Mouse (Mus musculus): Measurements from ENCODE around the gene Ctbp1. TPM values are rescaled to one million over a fixed set of nuclear protein-coding genes. Genes with fewer than 3 reads are reported as not detected.

Ctbp1 gene
- polyA plus RNA-seq (2015; fragmentation: Nextera tagmentation; extraction: Ambion mirVana) = 441 and 480 TPM in 2 replicates

DNA sequence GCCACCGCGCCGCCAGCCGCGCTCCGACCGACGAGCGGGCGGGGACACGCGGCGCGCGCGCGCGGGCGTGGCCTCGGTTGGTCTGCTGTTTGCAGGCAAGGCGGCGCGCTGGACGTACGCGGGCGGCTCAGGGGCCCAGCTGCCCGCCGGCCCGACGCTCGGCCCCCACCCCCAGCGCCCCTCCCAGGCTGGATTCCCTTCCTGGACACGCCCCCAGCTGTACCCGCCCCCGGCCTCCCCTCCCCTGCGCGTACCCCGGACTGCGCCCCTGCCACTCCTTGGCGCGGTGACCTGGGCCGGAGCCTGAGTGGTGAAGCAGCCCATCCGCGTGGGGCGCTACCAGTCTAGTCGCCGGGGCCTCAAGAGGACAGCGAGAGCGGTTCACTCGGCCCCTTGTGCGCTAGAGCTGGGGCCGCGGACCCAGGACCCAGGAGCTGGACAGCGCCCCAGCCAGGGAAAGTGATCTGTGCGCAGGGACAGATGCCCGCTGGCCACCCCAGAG is at the start of gene Ctbp1:
Ctbp1 (minus strand) TSS at position 42 of the 502 bp plus-strand sequence.
- H3K27ac ChIP-seq (ENCODE audit: low read length) = peak within 1 kb of the TSS; percentile 99
- WGBS = under 1% methylated on average over 48 of the region's 57 CpGs
- ATAC-seq = peak; percentile 90
- H3K9me3 ChIP-seq (replicated peaks; ENCODE audit: control insufficient read depth, low read length, poor library complexity, severe bottlenecking) = no peaks in the 10 kb centered on the region
- H3K9ac ChIP-seq (ENCODE audit: low read depth, low read length) = peak within 1 kb of the TSS; percentile 92
- no peaks in the 10 kb centered on the region for H3K27me3 ChIP-seq (ENCODE audit: control insufficient read depth, insufficient read depth, low read depth, low read length)
- H3K4me2 ChIP-seq (ENCODE audit: low read length) = peak within 1 kb of the TSS; percentile 91
- H3K4me1 ChIP-seq (ENCODE audit: control insufficient read depth, insufficient read depth, low read length) = peaks cover 38% of the 10 kb centered on the region
- H3K4me3 ChIP-seq (ENCODE audit: low read depth, low read length) = peak within 1 kb of the TSS; percentile 79
- H3K36me3 ChIP-seq (ENCODE audit: control insufficient read depth, insufficient read depth, low read length) = no peaks in the 10 kb centered on the region

DNA sequence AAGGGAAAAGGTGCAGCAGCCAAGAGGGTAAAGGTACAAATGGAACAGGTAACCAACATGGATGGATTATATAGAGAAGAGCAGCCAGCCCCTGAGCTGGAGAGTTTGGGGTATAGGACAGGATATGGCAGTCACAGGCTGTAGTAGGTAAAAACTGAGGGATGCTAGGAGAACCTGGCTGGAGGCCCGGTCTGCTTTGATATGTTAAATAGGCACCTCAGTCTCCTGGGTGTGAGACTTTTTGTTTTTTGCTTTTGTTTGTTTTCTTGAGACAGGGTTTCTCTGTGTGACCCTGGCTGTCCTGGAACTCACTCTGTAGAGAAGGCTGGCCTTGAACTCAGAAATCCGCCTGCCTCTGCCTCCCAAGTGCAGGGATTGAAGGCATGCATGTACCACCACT is 49.7 kb upstream of the Ctbp1 start:
- Histone ChIP-seq H3K27me3 (ENCODE audit: control insufficient read depth, insufficient read depth, low read depth, low read length) (no peaks in the 10 kb centered on the region), H3K9me3 (replicated peaks; ENCODE audit: control insufficient read depth, low read length, poor library complexity, severe bottlenecking) (peaks cover 3% of the 10 kb centered on the region; the same call in 1 of the 2 replicates), H3K4me3 (ENCODE audit: low read depth, low read length) (no peak overlapping the region), H3K9ac (ENCODE audit: low read depth, low read length) (no peak overlapping the region), H3K36me3 (ENCODE audit: control insufficient read depth, insufficient read depth, low read length) (no peaks in the 10 kb centered on the region), H3K4me2 (ENCODE audit: low read length) (no peak overlapping the region), H3K27ac (ENCODE audit: low read length) (no peak overlapping the region), H3K4me1 (ENCODE audit: control insufficient read depth, insufficient read depth, low read length) (no peaks in the 10 kb centered on the region)
- no peak for ATAC-seq
- 57% methylated on average over 2 of the region's 2 CpGs for WGBS

DNA sequence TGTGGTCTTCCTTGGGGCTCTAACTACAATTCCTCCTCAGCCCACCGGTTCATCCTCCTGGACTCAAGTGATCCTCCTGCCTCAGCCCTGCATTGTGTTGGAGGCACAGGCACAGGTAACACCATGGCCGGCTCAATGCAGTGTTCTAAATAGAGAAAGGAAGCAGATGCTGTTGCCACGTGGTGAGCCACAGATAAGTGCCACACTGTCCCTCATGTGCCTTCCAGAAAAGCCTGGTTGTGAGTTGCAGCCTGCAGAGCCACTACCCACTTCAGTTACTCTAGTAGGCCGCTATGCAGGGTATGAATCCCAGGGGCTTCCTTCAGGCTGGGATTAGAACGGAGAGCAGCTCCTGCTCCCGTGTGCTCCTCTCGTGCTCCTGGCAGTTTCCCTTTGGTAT is 37.4 kb upstream of the Ctbp1 start:
- ATAC-seq = no peak
- Histone ChIP-seq H3K4me2 (ENCODE audit: low read length) (no peak overlapping the region), H3K9ac (ENCODE audit: low read depth, low read length) (no peak overlapping the region), H3K27ac (ENCODE audit: low read length) (no peak overlapping the region), H3K27me3 (ENCODE audit: control insufficient read depth, insufficient read depth, low read depth, low read length) (no peaks in the 10 kb centered on the region), H3K36me3 (ENCODE audit: control insufficient read depth, insufficient read depth, low read length) (no peaks in the 10 kb centered on the region), H3K4me3 (ENCODE audit: low read depth, low read length) (no peak overlapping the region), H3K9me3 (replicated peaks; ENCODE audit: control insufficient read depth, low read length, poor library complexity, severe bottlenecking) (no peaks in the 10 kb centered on the region), H3K4me1 (ENCODE audit: control insufficient read depth, insufficient read depth, low read length) (no peaks in the 10 kb centered on the region)
- 76% methylated on average over 7 of the region's 7 CpGs for WGBS

DNA sequence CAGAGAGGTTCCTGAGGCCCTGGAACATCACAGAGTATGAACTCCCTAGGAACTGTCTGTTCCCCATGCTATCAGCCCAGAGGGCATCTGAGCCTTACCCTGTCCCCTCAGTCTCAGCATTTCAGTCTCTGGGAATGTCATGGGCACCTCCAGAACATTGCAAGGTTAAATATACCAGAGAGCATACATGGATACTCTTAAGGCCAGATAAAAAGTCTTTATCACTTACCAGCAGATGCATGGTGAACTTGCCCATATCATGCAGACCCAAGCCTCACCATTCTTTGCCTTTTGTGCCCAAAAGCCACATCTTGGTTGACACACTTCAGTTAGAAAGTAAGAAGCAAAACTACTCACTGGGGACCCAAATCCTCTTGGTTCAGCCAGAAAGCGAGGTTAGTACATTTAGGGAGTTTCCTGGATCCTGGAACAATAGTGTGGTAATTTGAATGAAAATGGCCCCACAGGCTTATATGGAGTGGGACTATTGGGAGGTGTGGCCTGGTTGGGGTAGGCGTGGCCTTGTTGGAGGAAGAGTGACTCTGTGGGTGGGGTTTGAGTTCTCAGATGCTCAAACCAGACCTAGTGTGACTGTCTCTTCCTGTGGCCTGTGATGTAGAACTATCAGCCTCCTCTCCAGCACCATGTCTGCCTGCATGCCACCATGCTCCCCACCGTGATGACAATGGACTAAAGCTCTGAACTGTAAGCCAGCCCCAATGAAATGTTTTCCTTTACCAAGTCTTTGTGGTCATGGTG is 36.1 kb upstream of the Ctbp1 start:
- no peak overlapping the region for H3K9ac ChIP-seq (ENCODE audit: low read depth, low read length)
- ATAC-seq = no peak
- WGBS = 63% methylated on average over 3 of the region's 3 CpGs

DNA sequence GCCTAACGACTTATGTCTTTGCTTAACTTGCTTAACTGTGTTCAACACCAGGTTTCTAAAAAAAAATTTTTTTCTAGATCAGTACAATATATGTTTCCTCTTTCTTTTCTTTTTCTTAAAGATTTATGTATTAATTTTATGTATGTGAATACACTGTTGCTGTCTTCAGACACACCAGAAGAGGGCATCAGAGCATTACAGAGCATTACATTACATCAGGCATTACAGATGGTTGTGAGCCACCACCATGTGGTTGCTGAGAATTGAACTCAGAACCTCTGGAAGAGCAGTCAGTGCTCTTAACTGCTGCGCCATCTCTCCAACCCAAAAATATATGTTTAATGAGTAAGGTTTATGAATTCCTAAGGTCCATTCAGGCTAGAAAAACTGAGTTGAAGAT is 27.0 kb upstream of the Ctbp1 start:
- H3K9ac ChIP-seq (ENCODE audit: low read depth, low read length) = no peak overlapping the region
- H3K4me3 ChIP-seq (ENCODE audit: low read depth, low read length) = no peak overlapping the region
- H3K27ac ChIP-seq (ENCODE audit: low read length) = no peak overlapping the region
- H3K36me3 ChIP-seq (ENCODE audit: control insufficient read depth, insufficient read depth, low read length) = no peaks in the 10 kb centered on the region
- 86% methylated on average over 2 of the region's 2 CpGs for WGBS
- H3K4me2 ChIP-seq (ENCODE audit: low read length) = no peak overlapping the region
- no peak for ATAC-seq
- no peaks in the 10 kb centered on the region for H3K4me1 ChIP-seq (ENCODE audit: control insufficient read depth, insufficient read depth, low read length)
- H3K9me3 ChIP-seq (replicated peaks; ENCODE audit: control insufficient read depth, low read length, poor library complexity, severe bottlenecking) = no peaks in the 10 kb centered on the region
- no peaks in the 10 kb centered on the region for H3K27me3 ChIP-seq (ENCODE audit: control insufficient read depth, insufficient read depth, low read depth, low read length)

More for the DNA sequence above, 36.1 kb upstream of the Ctbp1 start:
- H3K27me3 ChIP-seq (ENCODE audit: control insufficient read depth, insufficient read depth, low read depth, low read length) = no peaks in the 10 kb centered on the region
- H3K36me3 ChIP-seq (ENCODE audit: control insufficient read depth, insufficient read depth, low read length) = no peaks in the 10 kb centered on the region
- no peaks in the 10 kb centered on the region for H3K9me3 ChIP-seq (replicated peaks; ENCODE audit: control insufficient read depth, low read length, poor library complexity, severe bottlenecking)
- no peaks in the 10 kb centered on the region for H3K4me1 ChIP-seq (ENCODE audit: control insufficient read depth, insufficient read depth, low read length)
- no peak overlapping the region for H3K4me2 ChIP-seq (ENCODE audit: low read length)
- H3K27ac ChIP-seq (ENCODE audit: low read length) = no peak overlapping the region
- no peak overlapping the region for H3K4me3 ChIP-seq (ENCODE audit: low read depth, low read length)

DNA sequence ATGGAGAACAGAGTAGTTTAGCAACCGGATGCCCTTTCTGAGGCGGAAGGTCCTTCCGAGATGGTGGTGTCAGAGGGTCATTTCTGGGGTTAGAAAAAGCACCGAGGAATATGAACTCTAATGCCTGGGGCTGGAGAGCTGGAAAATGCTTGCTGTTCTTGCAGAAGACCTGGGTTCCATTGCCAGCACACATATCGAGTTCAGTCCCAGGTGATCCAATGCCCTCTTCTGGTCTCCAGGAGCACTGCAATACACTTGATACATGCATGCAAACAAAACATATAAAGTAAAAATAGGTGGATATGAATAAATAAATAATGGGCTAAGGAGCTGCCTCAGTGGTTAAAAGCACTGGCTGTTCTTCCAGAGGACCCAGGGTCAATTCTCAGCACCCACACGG is 22.4 kb upstream of the Ctbp1 start:
- Histone ChIP-seq H3K4me1 (ENCODE audit: control insufficient read depth, insufficient read depth, low read length) (peaks cover 3% of the 10 kb centered on the region; the same call in 1 of the 2 replicates), H3K36me3 (ENCODE audit: control insufficient read depth, insufficient read depth, low read length) (no peaks in the 10 kb centered on the region), H3K27ac (ENCODE audit: low read length) (no peak overlapping the region), H3K27me3 (ENCODE audit: control insufficient read depth, insufficient read depth, low read depth, low read length) (no peaks in the 10 kb centered on the region), H3K4me2 (ENCODE audit: low read length) (no peak overlapping the region), H3K4me3 (ENCODE audit: low read depth, low read length) (no peak overlapping the region), H3K9ac (ENCODE audit: low read depth, low read length) (no peak overlapping the region), H3K9me3 (replicated peaks; ENCODE audit: control insufficient read depth, low read length, poor library complexity, severe bottlenecking) (no peaks in the 10 kb centered on the region)
- no peak for ATAC-seq
- 72% methylated on average over 6 of the region's 6 CpGs for WGBS

DNA sequence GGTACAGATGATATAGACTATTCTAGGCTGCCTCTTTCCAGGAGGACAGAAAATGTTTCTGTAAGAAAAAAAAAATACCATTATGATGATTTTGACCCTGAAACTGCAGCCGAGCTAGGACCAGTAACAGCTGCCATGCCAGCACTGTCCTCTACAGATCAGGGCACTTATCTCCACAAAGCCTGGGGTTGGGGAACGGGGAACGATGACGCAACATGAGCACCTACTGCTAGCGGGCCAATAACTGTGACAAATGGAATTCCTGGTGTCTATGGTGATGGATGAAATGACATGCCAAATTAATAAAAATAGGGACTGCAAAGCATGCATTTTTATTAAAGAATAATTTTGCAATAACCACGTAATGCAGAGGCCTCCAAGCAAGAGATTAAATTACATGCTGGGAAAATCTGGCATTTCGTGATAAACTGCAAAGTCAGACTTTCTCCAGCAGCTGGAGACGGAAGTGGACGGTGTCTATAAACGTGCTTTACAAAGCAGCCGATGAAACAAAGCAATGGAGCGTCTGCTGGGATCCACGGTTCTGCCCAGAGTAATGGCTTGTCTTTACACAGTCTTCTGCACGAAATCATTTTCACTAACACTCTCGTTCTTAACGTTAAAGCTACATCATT is 19.1 kb upstream of the Ctbp1 start:
- 44% methylated on average over 16 of the region's 16 CpGs for WGBS

DNA sequence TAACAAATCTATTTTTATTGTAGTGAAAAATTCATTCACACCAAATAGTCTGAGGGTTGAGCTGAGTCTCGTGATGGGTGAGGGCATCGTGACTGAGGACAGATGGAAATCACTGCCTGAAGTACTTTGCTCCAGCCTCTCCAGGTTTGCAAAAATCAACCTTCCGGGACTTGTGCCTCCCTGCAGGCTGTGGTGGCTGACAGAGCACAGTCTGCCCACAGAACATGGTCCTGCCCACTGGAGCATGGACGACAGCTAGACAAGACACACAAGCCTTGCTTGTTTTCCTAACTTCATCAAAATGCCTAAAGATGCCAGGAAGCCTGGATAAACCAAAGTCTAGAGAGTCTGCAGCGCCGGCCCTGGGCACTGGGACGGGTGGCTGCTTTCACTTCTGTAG is 9.2 kb upstream of the Ctbp1 start:
- ATAC-seq = no peak
- H3K36me3 ChIP-seq (ENCODE audit: control insufficient read depth, insufficient read depth, low read length) = no peaks in the 10 kb centered on the region
- no peak overlapping the region for H3K9ac ChIP-seq (ENCODE audit: low read depth, low read length)
- H3K9me3 ChIP-seq (replicated peaks; ENCODE audit: control insufficient read depth, low read length, poor library complexity, severe bottlenecking) = no peaks in the 10 kb centered on the region
- no peak overlapping the region for H3K27ac ChIP-seq (ENCODE audit: low read length)
- no peaks in the 10 kb centered on the region for H3K27me3 ChIP-seq (ENCODE audit: control insufficient read depth, insufficient read depth, low read depth, low read length)
- H3K4me2 ChIP-seq (ENCODE audit: low read length) = no peak overlapping the region
- H3K4me3 ChIP-seq (ENCODE audit: low read depth, low read length) = no peak overlapping the region
- 67% methylated on average over 7 of the region's 7 CpGs for WGBS
- H3K4me1 ChIP-seq (ENCODE audit: control insufficient read depth, insufficient read depth, low read length) = no peaks in the 10 kb centered on the region

More for the DNA sequence above, 19.1 kb upstream of the Ctbp1 start:
- no peak overlapping the region for H3K9ac ChIP-seq (ENCODE audit: low read depth, low read length)
- peak overlapping the region; percentile 20; the same call in 1 of the 2 replicates for H3K27ac ChIP-seq (ENCODE audit: low read length)
- H3K4me3 ChIP-seq (ENCODE audit: low read depth, low read length) = no peak overlapping the region
- peaks cover 3% of the 10 kb centered on the region; the same call in 1 of the 2 replicates for H3K4me1 ChIP-seq (ENCODE audit: control insufficient read depth, insufficient read depth, low read length)
- ATAC-seq = 0 out of 2 replicates have a peak, but pooled peaks have one; percentile 36
- 0 out of 2 replicates have a peak overlapping the region, but pooled peaks have one; percentile 10 for H3K4me2 ChIP-seq (ENCODE audit: low read length)
- no peaks in the 10 kb centered on the region for H3K27me3 ChIP-seq (ENCODE audit: control insufficient read depth, insufficient read depth, low read depth, low read length)
- no peaks in the 10 kb centered on the region for H3K9me3 ChIP-seq (replicated peaks; ENCODE audit: control insufficient read depth, low read length, poor library complexity, severe bottlenecking)
- H3K36me3 ChIP-seq (ENCODE audit: control insufficient read depth, insufficient read depth, low read length) = no peaks in the 10 kb centered on the region

DNA sequence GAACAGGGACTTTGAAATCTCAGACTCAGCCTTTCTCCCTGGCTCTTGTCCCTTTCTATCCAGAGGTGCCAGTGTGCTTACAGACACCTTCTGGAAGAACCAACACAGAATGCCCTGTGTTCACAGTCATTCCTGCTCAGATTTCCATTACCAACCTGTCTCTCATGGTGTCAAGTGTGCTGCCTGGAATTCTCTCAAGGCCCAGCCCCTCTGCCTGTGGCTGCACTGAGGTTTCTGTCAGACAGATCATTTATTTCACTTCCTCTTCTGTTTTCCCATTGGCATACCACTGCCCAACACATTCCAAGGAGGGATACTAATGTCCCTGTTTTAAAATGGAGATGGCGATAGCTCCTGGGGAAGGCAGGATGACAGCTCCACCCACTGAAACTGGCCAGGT is 6.6 kb upstream of the Ctbp1 start:
- 90% methylated on average over 1 of the region's 1 CpGs for WGBS
- H3K9me3 ChIP-seq (replicated peaks; ENCODE audit: control insufficient read depth, low read length, poor library complexity, severe bottlenecking) = no peaks in the 10 kb centered on the region

More for the DNA sequence above, 6.6 kb upstream of the Ctbp1 start:
- no peak overlapping the region for H3K4me3 ChIP-seq (ENCODE audit: low read depth, low read length)
- no peak for ATAC-seq
- H3K27me3 ChIP-seq (ENCODE audit: control insufficient read depth, insufficient read depth, low read depth, low read length) = no peaks in the 10 kb centered on the region
- H3K36me3 ChIP-seq (ENCODE audit: control insufficient read depth, insufficient read depth, low read length) = no peaks in the 10 kb centered on the region
- H3K4me2 ChIP-seq (ENCODE audit: low read length) = no peak overlapping the region
- H3K9ac ChIP-seq (ENCODE audit: low read depth, low read length) = no peak overlapping the region
- H3K27ac ChIP-seq (ENCODE audit: low read length) = no peak overlapping the region
- H3K4me1 ChIP-seq (ENCODE audit: control insufficient read depth, insufficient read depth, low read length) = no peaks in the 10 kb centered on the region
